ENCODE assay signal across 8 mouse cellular contexts in genomic region chr14:76765094-76765504, GRCm38 (mm10).
A peak's percentile ranks its signal among the peaks of the same experiment; 100 is the strongest.
DNase-seq lines count a peak whose midpoint lies in the region; ATAC-seq lines count a peak whose summit lies in the region.

No protein-coding gene starts in this region.

- no peak for ATAC-seq in midbrain, embryonic 16.5 days
- no peak for ATAC-seq in hindbrain, embryonic 13.5 days (ENCODE audit: low FRiP score)
- no peak for ATAC-seq in midbrain, embryonic 14.5 days (ENCODE audit: low FRiP score, low TSS enrichment)

- peak overlapping the region; percentile 72 for H3K27ac ChIP-seq in midbrain, embryonic 10.5 days (replicated peaks)
- no peak overlapping the region for H3K27ac ChIP-seq in midbrain, embryonic 16.5 days (ENCODE audit: low read length)
- 0 out of 2 replicates have a peak overlapping the region, but pooled peaks have one; percentile 6 for H3K27ac ChIP-seq in hindbrain, embryonic 13.5 days
- H3K27ac ChIP-seq in midbrain, embryonic 14.5 days (replicated peaks; ENCODE audit: low read depth, low read length): no peak overlapping the region

- WGBS in midbrain, embryonic 10.5 days: 68% methylated on average over 6 of the region's 6 CpGs
- 69% methylated on average over 6 of the region's 6 CpGs for WGBS in midbrain, embryonic 16.5 days
- WGBS in hindbrain, embryonic 13.5 days: 60% methylated on average over 6 of the region's 6 CpGs
- WGBS in midbrain, embryonic 14.5 days: 69% methylated on average over 6 of the region's 6 CpGs

- H3K27me3 ChIP-seq in midbrain, embryonic 10.5 days (ENCODE audit: low read depth, poor library complexity, severe bottlenecking): peaks cover 58% of the 10 kb centered on the region
- no peaks in the 10 kb centered on the region for H3K27me3 ChIP-seq in midbrain, embryonic 16.5 days (ENCODE audit: control insufficient read depth, insufficient read depth, low read depth, low read length)
- peaks cover 17% of the 10 kb centered on the region for H3K27me3 ChIP-seq in hindbrain, embryonic 13.5 days
- H3K27me3 ChIP-seq in midbrain, embryonic 14.5 days (ENCODE audit: control insufficient read depth, insufficient read depth, low read length): no peaks in the 10 kb centered on the region

- H3K36me3 ChIP-seq in midbrain, embryonic 10.5 days: no peaks in the 10 kb centered on the region
- no peaks in the 10 kb centered on the region for H3K36me3 ChIP-seq in midbrain, embryonic 16.5 days (ENCODE audit: control insufficient read depth, insufficient read depth, low read length)
- no peaks in the 10 kb centered on the region for H3K36me3 ChIP-seq in hindbrain, embryonic 13.5 days
- H3K36me3 ChIP-seq in midbrain, embryonic 14.5 days (ENCODE audit: control insufficient read depth, insufficient read depth, low read length): no peaks in the 10 kb centered on the region

- DNase-seq in cerebellum, postnatal 10 days: peak; percentile 66 to 67
- no peak for DNase-seq in cerebellum, postnatal 4 days (ENCODE audit: low spot score in 2 of 2)
- no peak for DNase-seq in midbrain, embryonic 10.5 days (ENCODE audit: low spot score)
- DNase-seq in midbrain, embryonic 14.5 days: peak; percentile 20
- DNase-seq in frontal cortex, postnatal 10 days (ENCODE audit: low spot score in 2 of 2): no peak
- no peak for DNase-seq in adrenal gland, adult 8-10 months

- H3K4me1 ChIP-seq in midbrain, embryonic 10.5 days: peaks cover 39% of the 10 kb centered on the region
- peaks cover 19% of the 10 kb centered on the region for H3K4me1 ChIP-seq in midbrain, embryonic 16.5 days (ENCODE audit: control insufficient read depth, insufficient read depth, low read length)
- H3K4me1 ChIP-seq in hindbrain, embryonic 13.5 days (replicated peaks): peaks cover 31% of the 10 kb centered on the region
- peaks cover 5% of the 10 kb centered on the region; the same call in 1 of the 2 replicates for H3K4me1 ChIP-seq in midbrain, embryonic 14.5 days (ENCODE audit: control insufficient read depth, insufficient read depth, low read length)

- H3K4me2 ChIP-seq in midbrain, embryonic 16.5 days (ENCODE audit: low read length): no peak overlapping the region
- H3K4me2 ChIP-seq in hindbrain, embryonic 13.5 days: no peak overlapping the region
- H3K4me2 ChIP-seq in midbrain, embryonic 14.5 days (ENCODE audit: low read length): no peak overlapping the region

- H3K9ac ChIP-seq in midbrain, embryonic 16.5 days (ENCODE audit: low read depth, low read length): no peak overlapping the region
- H3K9ac ChIP-seq in hindbrain, embryonic 13.5 days: no peak overlapping the region
- H3K9ac ChIP-seq in midbrain, embryonic 14.5 days (replicated peaks; ENCODE audit: low read length): no peak overlapping the region

- H3K9me3 ChIP-seq in midbrain, embryonic 10.5 days (replicated peaks): no peaks in the 10 kb centered on the region
- no peaks in the 10 kb centered on the region for H3K9me3 ChIP-seq in midbrain, embryonic 16.5 days (replicated peaks; ENCODE audit: control insufficient read depth, low read length, poor library complexity, severe bottlenecking)
- H3K9me3 ChIP-seq in hindbrain, embryonic 13.5 days: no peaks in the 10 kb centered on the region
- no peaks in the 10 kb centered on the region for H3K9me3 ChIP-seq in midbrain, embryonic 14.5 days (ENCODE audit: control insufficient read depth, low read length)

- H3K4me3 ChIP-seq in midbrain, embryonic 10.5 days: no peak overlapping the region
- no peak overlapping the region for H3K4me3 ChIP-seq in midbrain, embryonic 16.5 days (ENCODE audit: low read depth, low read length)
- H3K4me3 ChIP-seq in hindbrain, embryonic 13.5 days: no peak overlapping the region
- no peak overlapping the region for H3K4me3 ChIP-seq in midbrain, embryonic 14.5 days (replicated peaks; ENCODE audit: low read depth, low read length)

Comparison
In these comparisons a context has a peak if more than half of its experiments do, and no peak if none do; other contexts are left out.
1. DNase-seq: peak in cerebellum, postnatal 10 days (2 of 2) and midbrain, embryonic 14.5 days (single experiment); none in cerebellum, postnatal 4 days (0 of 2), midbrain, embryonic 10.5 days (single experiment), frontal cortex, postnatal 10 days (0 of 2) and adrenal gland, adult 8-10 months (single experiment).
2. H3K27ac ChIP-seq: peak in midbrain, embryonic 10.5 days (single experiment) and hindbrain, embryonic 13.5 days (single experiment); none in midbrain, embryonic 16.5 days (single experiment) and midbrain, embryonic 14.5 days (single experiment).